Mouse (Mus musculus) ES-E14 (cell line): Measurements from ENCODE around the gene Cs. TPM values are rescaled to one million over a fixed set of nuclear protein-coding genes. Genes with fewer than 3 reads are reported as not detected.

Source experiments
- DNase-seq: peaks from one replicate; pipeline ENCODE4 v3.0.0-alpha.2; 2013; ENCODE audit warnings: low read depth, low spot score
- H3K27ac ChIP-seq: 2 replicates; pipeline ENCODE4 v1.5.1; 2012; ENCODE audit warnings: low read depth, mild to moderate bottlenecking, low read length, moderate library complexity, mixed read lengths; ENCODE audit not compliant: poor library complexity, insufficient read depth, severe bottlenecking
- H3K36me3 ChIP-seq: 2 replicates; pipeline ENCODE4 v1.6.1; 2012; ENCODE audit warnings: mild to moderate bottlenecking, low read length, moderate library complexity, mixed read lengths; ENCODE audit not compliant: control insufficient read depth, poor library complexity, insufficient read depth, severe bottlenecking
- H3K4me1 ChIP-seq, 2 experiments: fragments of 150-350 bp in 1 of 2; sonication (generic) in 1 of 2; 2 replicates each; pipeline ENCODE4 v1.6.1; 2012; ENCODE audit warnings: low read length in 2 of 2, mild to moderate bottlenecking in 1 of 2, mixed read lengths in 1 of 2; ENCODE audit not compliant: control insufficient read depth in 2 of 2, insufficient read depth in 2 of 2, poor library complexity in 1 of 2
- H3K4me3 ChIP-seq, 2 experiments: fragments of 150-350 bp in 1 of 2; sonication (generic) in 1 of 2; 2 replicates each; pipeline ENCODE4 v1.5.1; 2012; ENCODE audit warnings: low read length in 2 of 2, low read depth in 1 of 2, mild to moderate bottlenecking in 1 of 2, mixed read lengths in 1 of 2; ENCODE audit not compliant: insufficient read depth in 1 of 2, poor library complexity in 1 of 2, severe bottlenecking in 1 of 2
- H3K9ac ChIP-seq: 2 replicates; pipeline ENCODE4 v1.6.1; 2012; ENCODE audit warnings: low read depth, mild to moderate bottlenecking, low read length, mixed read lengths; ENCODE audit not compliant: poor library complexity, insufficient read depth, severe bottlenecking
- H3K9me3 ChIP-seq: fragments of 150-350 bp; sonication (generic); 2 replicates; pipeline ENCODE4 v1.6.1; 2012; ENCODE audit warnings: low read depth, mild to moderate bottlenecking, low read length; ENCODE audit not compliant: control insufficient read depth, insufficient read depth
- CHD2 ChIP-seq: IDR thresholded peaks from 2 replicates; pipeline ENCODE4 v1.6.1; 2014; ENCODE audit warnings: mild to moderate bottlenecking, low read depth, low read length, inconsistent platforms
- HCFC1 ChIP-seq: IDR thresholded peaks from 2 replicates; pipeline ENCODE4 v1.6.1; 2012; ENCODE audit warnings: low read length, inconsistent platforms, borderline replicate concordance; ENCODE audit not compliant: insufficient read depth
- MAFK ChIP-seq: IDR thresholded peaks from 2 replicates; pipeline ENCODE4 v1.6.1; 2014; ENCODE audit warnings: mild to moderate bottlenecking, low read depth, low read length, inconsistent platforms; ENCODE audit not compliant: insufficient read depth
- ZC3H11A ChIP-seq: IDR thresholded peaks from 2 replicates; pipeline ENCODE4 v1.6.1; 2012; ENCODE audit warnings: low read depth, mild to moderate bottlenecking, inconsistent platforms, low read length, borderline replicate concordance
- ZNF384 ChIP-seq: IDR thresholded peaks from 2 replicates; pipeline ENCODE4 v1.6.1; 2012; ENCODE audit warnings: low read depth, low read length, inconsistent platforms
- in situ Hi-C, 2 experiments: fragments of 600-800 bp; cut with MboI; formaldehyde crosslinking; loops; one replicate each; pipeline ENCODE4 v1.15.1; 2025; ENCODE audit warnings: low sequenced_read_pairs in 2 of 2, inconsistent platforms in 1 of 2; ENCODE audit not compliant: unreplicated experiment in 2 of 2
- total RNA-seq: library from RNA; depleted of rRNA; stranded (reverse); fragments of 300-350 nt; gene quantifications from 2 replicates; pipeline ENCODE4 v1.2.3, GENCODE M21; 2012

Gene Cs
- total RNA-seq, 1 experiment = 143 TPM

DNA sequence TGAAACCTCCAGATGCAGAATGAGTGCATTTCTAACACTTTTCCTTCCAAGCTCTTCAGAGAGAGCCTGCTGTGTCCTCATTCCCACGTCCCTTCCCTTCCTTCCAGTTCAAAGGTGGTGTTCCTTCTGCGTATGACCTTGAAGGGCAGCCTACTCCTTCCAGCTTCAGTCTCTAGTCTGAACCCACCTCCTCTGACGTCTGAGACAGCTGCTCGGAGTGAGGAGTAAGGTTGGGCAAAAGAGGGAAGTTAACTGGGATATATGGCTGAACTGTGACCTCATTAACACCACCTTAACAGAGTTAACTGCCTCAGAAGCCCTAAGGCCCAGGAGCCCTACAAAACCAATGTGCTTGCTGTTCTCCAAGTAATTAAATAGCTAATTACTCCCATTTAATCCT, 33.1 kb downstream of the Cs start:
- in situ Hi-C loops = no loop called here
- H3K36me3 ChIP-seq = no peaks in the 10 kb centered on the region
- peak overlapping the region in 1 of 2 experiments; percentile 6; a peak in 1 of 4 replicates for H3K4me3 ChIP-seq
- peaks cover 8 to 9% of the 10 kb centered on the region in 2 experiments for H3K4me1 ChIP-seq
- no peak for TF ChIP-seq ZC3H11A
- no peak for TF ChIP-seq MAFK
- no peak for TF ChIP-seq CHD2
- no peak for TF ChIP-seq ZNF384
- TF ChIP-seq HCFC1 = no peak
- no peak overlapping the region for H3K9ac ChIP-seq
- H3K9me3 ChIP-seq = no peaks in the 10 kb centered on the region
- H3K27ac ChIP-seq = peak overlapping the region; percentile 36
- DNase-seq = no peak

DNA sequence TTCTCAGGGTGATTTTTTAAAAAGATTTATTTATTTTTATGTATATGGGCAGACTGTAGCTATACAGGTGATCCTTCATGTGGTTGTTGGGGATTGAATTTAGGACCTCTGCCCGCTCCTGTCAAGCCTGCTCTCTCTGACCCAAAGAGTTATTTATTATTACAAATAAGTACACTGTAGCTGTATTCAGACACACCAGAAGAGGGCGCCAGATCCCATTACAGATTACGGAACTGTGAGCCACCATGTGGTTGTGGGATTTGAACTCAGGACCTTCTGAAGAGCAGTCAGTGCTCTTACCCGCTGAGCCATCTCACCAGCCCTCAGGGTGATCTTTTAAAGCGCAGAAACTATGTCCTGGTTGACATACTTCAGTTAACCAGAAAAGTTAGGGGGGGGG, 34.6 kb downstream of the Cs start:
- H3K27ac ChIP-seq = no peak overlapping the region
- no peaks in the 10 kb centered on the region for H3K36me3 ChIP-seq
- TF ChIP-seq CHD2 (no peak), HCFC1 (no peak), ZNF384 (no peak), MAFK (no peak), ZC3H11A (no peak)
- no peaks in the 10 kb centered on the region for H3K9me3 ChIP-seq
- in situ Hi-C loops = no loop called here
- H3K4me3 ChIP-seq = no peak overlapping the region
- no peak overlapping the region for H3K9ac ChIP-seq
- DNase-seq = no peak
- H3K4me1 ChIP-seq = peaks cover 8 to 9% of the 10 kb centered on the region in 2 experiments

DNA sequence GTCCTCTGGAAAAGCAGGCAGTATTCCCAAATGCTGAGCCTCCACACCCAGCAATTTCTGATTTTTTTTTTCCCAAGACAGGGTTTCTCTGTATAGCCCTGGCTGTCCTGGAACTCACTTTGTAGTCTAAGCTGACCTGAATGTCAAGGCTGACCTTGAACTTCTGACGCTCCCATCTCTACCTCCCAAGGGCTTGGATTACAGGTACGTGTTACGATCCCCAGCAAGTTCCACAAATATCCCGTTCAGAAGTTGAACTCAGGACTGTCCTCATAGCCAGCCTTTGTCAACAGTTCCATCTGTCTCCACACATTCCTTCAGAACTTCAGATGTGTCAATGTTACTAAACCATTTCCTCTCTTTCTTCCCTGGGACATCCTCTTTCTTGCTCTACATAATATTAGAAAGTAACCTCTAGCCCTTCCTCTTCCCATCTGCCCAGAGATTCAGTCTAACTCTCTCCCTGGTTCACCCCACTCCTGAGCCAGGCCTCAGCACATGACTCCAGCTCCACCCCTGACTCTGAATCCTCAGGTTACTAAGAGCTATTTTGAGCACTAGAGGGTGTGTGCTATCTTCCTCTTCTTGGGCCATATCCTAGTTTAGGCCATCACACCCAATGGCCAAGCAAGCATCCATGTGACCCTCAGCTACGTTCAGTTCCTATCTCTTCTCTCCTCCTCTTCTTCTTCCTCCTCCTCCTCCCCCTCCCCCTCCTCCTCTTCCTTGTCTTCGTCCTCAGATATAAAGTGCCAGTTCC, 35.6 kb downstream of the Cs start:
- H3K4me3 ChIP-seq = no peak overlapping the region
- H3K4me1 ChIP-seq = peaks cover 8 to 10% of the 10 kb centered on the region in 2 experiments
- TF ChIP-seq CHD2 (no peak), ZC3H11A (no peak), MAFK (no peak), HCFC1 (no peak), ZNF384 (no peak)
- no peaks in the 10 kb centered on the region for H3K9me3 ChIP-seq
- no peak overlapping the region; the same call in 1 of the 2 replicates for H3K27ac ChIP-seq
- in situ Hi-C loops = no loop called here
- no peaks in the 10 kb centered on the region for H3K36me3 ChIP-seq
- no peak for DNase-seq
- H3K9ac ChIP-seq = no peak overlapping the region

DNA sequence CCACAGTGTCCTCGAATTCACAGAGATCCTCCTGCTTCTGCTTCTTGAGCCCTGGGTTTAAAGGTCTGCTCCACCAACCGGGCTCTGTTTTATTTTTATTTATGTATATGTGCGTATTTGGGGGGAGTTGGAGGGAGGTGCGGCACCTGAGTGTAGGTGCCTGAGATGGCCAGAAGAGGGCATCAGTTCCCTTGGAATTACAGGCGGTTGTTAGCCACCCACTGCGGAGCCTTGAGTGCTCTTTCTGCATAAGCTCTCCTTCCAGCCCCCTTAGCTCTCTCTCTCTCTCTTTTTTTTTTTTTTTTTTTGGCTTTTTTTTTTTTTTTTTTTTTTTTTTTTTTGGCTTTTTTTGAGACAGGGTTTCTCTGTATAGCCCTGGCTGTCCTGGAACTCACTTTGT, 36.9 kb downstream of the Cs start:
- no peak overlapping the region for H3K27ac ChIP-seq
- H3K4me3 ChIP-seq = no peak overlapping the region
- no peak overlapping the region for H3K9ac ChIP-seq
- DNase-seq = no peak
- H3K9me3 ChIP-seq = no peaks in the 10 kb centered on the region
- H3K4me1 ChIP-seq = peaks cover 7 to 11% of the 10 kb centered on the region in 2 experiments
- TF ChIP-seq ZC3H11A (peak; percentile 33; the same call in 1 of the 2 replicates), CHD2 (no peak), MAFK (no peak), HCFC1 (no peak), ZNF384 (peak; percentile 96)
- H3K36me3 ChIP-seq = peaks cover 3% of the 10 kb centered on the region
- in situ Hi-C loops = no loop called here
